9 mouse cellular contexts compared by ENCODE assay signal in genomic region chr17:31905201-31905790, GRCm38 (mm10). TPM values are rescaled to one million over a fixed set of nuclear protein-coding genes. Genes with fewer than 3 reads are reported as not detected.
DNase-seq lines count a peak whose midpoint lies in the region; ATAC-seq and TF ChIP-seq lines count a peak whose summit lies in the region.
"Had no signal": no experiment of that assay in that cellular context is flagged by ENCODE, and none has a peak within 500 bp of the region (broad histone marks: within the 10 kb centered on the region; RNA-seq: fewer than 3 reads in every experiment).

No protein-coding gene starts in this region.

- H3K9me3 ChIP-seq in heart, embryonic 15.5 days (replicated peaks), result no peaks in the 10 kb centered on the region
- H3K9me3 ChIP-seq in liver, embryonic 15.5 days (replicated peaks), result no peaks in the 10 kb centered on the region

- DNase-seq in heart, postnatal 25 days (ENCODE audit: low spot score), result no peak
- peak; percentile 6 for DNase-seq in thymus, adult 2 months
- DNase-seq in thymus, adult 18-20 months, result no peak
- no peak for DNase-seq in urinary bladder, adult 2 months (ENCODE audit: low spot score)
- DNase-seq in frontal cortex, postnatal 14 days (ENCODE audit: low spot score in 2 of 2), result no peak
- DNase-seq: retina, postnatal 1 day had no signal

- 79% methylated on average over 9 of the region's 9 CpGs for WGBS in heart, embryonic 15.5 days
- WGBS in thymus, adult 2 months, result 62% methylated on average over 9 of the region's 9 CpGs
- 52% methylated on average over 9 of the region's 9 CpGs for WGBS in liver, embryonic 15.5 days (ENCODE audit: insufficient replicate concordance)

- TF ChIP-seq POLR2A in thymus, adult 2 months (IDR thresholded peaks at IDR 0.05; ENCODE audit: control insufficient read depth, extremely low read depth, insufficient read depth, low read length, poor library complexity), result no peak

- H3K4me3 ChIP-seq in heart, embryonic 15.5 days, result no peak overlapping the region
- peak overlapping the region; percentile 15 for H3K4me3 ChIP-seq in thymus, adult 2 months (ENCODE audit: control insufficient read depth, insufficient read depth, low read length)
- no peak overlapping the region for H3K4me3 ChIP-seq in liver, embryonic 15.5 days (replicated peaks)

- H3K9ac ChIP-seq in heart, embryonic 15.5 days, result no peak overlapping the region
- H3K9ac ChIP-seq in liver, embryonic 15.5 days, result no peak overlapping the region

- peak overlapping the region; percentile 80 for H3K27ac ChIP-seq in heart, embryonic 15.5 days
- peak overlapping the region; percentile 61; the same call in 1 of the 2 replicates for H3K27ac ChIP-seq in thymus, adult 2 months (ENCODE audit: control insufficient read depth, insufficient read depth, low read length)
- peak overlapping the region; percentile 72; the same call in 1 of the 2 replicates for H3K27ac ChIP-seq in liver, embryonic 15.5 days (replicated peaks)

- no peak for ATAC-seq in heart, embryonic 15.5 days (replicated peaks; ENCODE audit: insufficient number of reproducible peaks, insufficient read depth, low FRiP score, low read depth)
- ATAC-seq in liver, embryonic 15.5 days (ENCODE audit: insufficient read depth), result no peak
- no peak for ATAC-seq in activated CD4-positive, CD25-positive, alpha-beta regulatory T cell, adult 4 months

- no peaks in the 10 kb centered on the region for H3K36me3 ChIP-seq in heart, embryonic 15.5 days
- H3K36me3 ChIP-seq in thymus, adult 2 months (ENCODE audit: control insufficient read depth, insufficient read depth, low read length), result no peaks in the 10 kb centered on the region
- H3K36me3 ChIP-seq in liver, embryonic 15.5 days (replicated peaks), result no peaks in the 10 kb centered on the region

- H3K27me3 ChIP-seq in heart, embryonic 15.5 days, result no peaks in the 10 kb centered on the region
- H3K27me3 ChIP-seq in thymus, adult 2 months (ENCODE audit: control insufficient read depth, insufficient read depth, low read length), result no peaks in the 10 kb centered on the region
- no peaks in the 10 kb centered on the region for H3K27me3 ChIP-seq in liver, embryonic 15.5 days

- intact Hi-C loops in heart, postnatal 25 days (cut with DNase I), result loop anchor here (2.0 kb wide), 1 partner anchor 46 kb away; no protein-coding TSS in a partner anchor

- no peak overlapping the region for H3K4me2 ChIP-seq in heart, embryonic 15.5 days
- H3K4me2 ChIP-seq in liver, embryonic 15.5 days, result peak overlapping the region; percentile 13; the same call in 1 of the 2 replicates

- no peak for TF ChIP-seq CTCF in thymus, adult 2 months (IDR thresholded peaks at IDR 0.05; ENCODE audit: borderline replicate concordance, control insufficient read depth, extremely low read depth, insufficient read depth, low read length, poor library complexity)

- H3K4me1 ChIP-seq in heart, embryonic 15.5 days (replicated peaks), result peaks cover 23% of the 10 kb centered on the region
- peaks cover 19% of the 10 kb centered on the region for H3K4me1 ChIP-seq in thymus, adult 2 months (replicated peaks; ENCODE audit: control insufficient read depth, insufficient read depth, low read length)
- H3K4me1 ChIP-seq in liver, embryonic 15.5 days (replicated peaks), result peaks cover 41% of the 10 kb centered on the region

RNA-seq across cellular contexts. Expression of gene Sik1, which starts 49.7 kb away (rescaled TPM):
- 16.4 and 22.5 TPM in 2 replicates for polyA plus RNA-seq in heart, embryonic 15.5 days (2015; fragmentation: Nextera tagmentation; extraction: Ambion mirVana)
- 10 to 100 TPM; 18.7 to 29.0 TPM for total RNA-seq in heart, postnatal 25 days (2021)
- polyA plus RNA-seq in thymus, adult 2 months (2012; rRNA removed), result 36.8 and 42.3 TPM in 2 replicates
- 5.3 and 6.8 TPM in 2 replicates for polyA plus RNA-seq in liver, embryonic 15.5 days (2015; fragmentation: Nextera tagmentation; extraction: Ambion mirVana)
- polyA plus RNA-seq in activated CD4-positive, CD25-positive, alpha-beta regulatory T cell, adult 4 months (2017; shearing (Covaris generic)), result 1 to 10 TPM; 3.2 to 4.1 TPM
- 32.3 and 34.9 TPM in 2 replicates for polyA plus RNA-seq in urinary bladder, adult 2 months (2012; rRNA removed)
